20 mouse cellular contexts compared by ENCODE assay signal in the genomic region with DNA sequence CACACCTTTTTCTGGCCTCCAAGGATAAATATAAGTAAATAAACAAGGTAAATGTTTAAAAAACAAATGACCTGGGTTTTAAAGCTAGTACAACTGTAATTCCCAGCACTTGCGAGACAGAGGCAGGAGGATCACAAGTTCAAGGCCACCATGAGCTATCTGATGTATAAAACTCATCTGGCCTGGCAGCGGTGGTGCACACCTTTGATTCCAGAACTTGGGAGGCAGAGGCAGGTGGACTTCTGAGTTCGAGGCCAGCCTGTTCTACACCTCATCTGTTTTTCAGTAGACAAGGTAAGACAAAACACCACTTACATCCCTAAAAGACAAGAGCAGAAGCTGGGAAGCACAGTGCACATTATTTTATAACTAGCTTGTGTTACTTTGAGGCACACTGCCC. TPM values are rescaled to one million over a fixed set of nuclear protein-coding genes. Genes with fewer than 3 reads are reported as not detected.
DNase-seq lines count a peak whose midpoint lies in the region; ATAC-seq and TF ChIP-seq lines count a peak whose summit lies in the region.
"Had no signal": no experiment of that assay in that cellular context is flagged by ENCODE, and none has a peak within 500 bp of the region (broad histone marks: within the 10 kb centered on the region; RNA-seq: fewer than 3 reads in every experiment).

No protein-coding gene starts in this region.

- H3K4me2 ChIP-seq in intestine, embryonic 14.5 days (ENCODE audit: low read length), result no peak overlapping the region
- peak overlapping the region; percentile 93 for H3K4me2 ChIP-seq in liver, embryonic 14.5 days (ENCODE audit: low read depth)
- no peak overlapping the region for H3K4me2 ChIP-seq in midbrain, embryonic 13.5 days (replicated peaks)
- no peak overlapping the region for H3K4me2 ChIP-seq in forebrain, embryonic 12.5 days

- no peak for ATAC-seq in intestine, embryonic 14.5 days (replicated peaks; ENCODE audit: low FRiP score, low TSS enrichment, low read depth)
- no peak for ATAC-seq in liver, embryonic 14.5 days (ENCODE audit: insufficient read depth)
- ATAC-seq in midbrain, embryonic 13.5 days, result no peak
- no peak for ATAC-seq in forebrain, embryonic 12.5 days (ENCODE audit: low FRiP score)

- no peak overlapping the region for H3K4me3 ChIP-seq in kidney, adult 2 months (ENCODE audit: insufficient read depth, low read depth, low read length)
- H3K4me3 ChIP-seq in ES-Bruce4 (ENCODE audit: low read depth, low read length), result no peak overlapping the region
- H3K4me3 ChIP-seq in intestine, embryonic 14.5 days (ENCODE audit: low read depth, low read length), result 0 out of 2 replicates have a peak overlapping the region, but pooled peaks have one; percentile 4
- H3K4me3 ChIP-seq in liver, embryonic 14.5 days (ENCODE audit: insufficient read depth in 1 of 2, low read depth in 2 of 2, low read length in 2 of 2), result peak overlapping the region in 1 of 2 experiments; percentile 77; a peak in 2 of 4 replicates
- H3K4me3 ChIP-seq in midbrain, embryonic 13.5 days (replicated peaks), result no peak overlapping the region
- H3K4me3 ChIP-seq in forebrain, embryonic 12.5 days (replicated peaks), result no peak overlapping the region
- H3K4me3 ChIP-seq: heart, adult 2 months had no signal

- TF ChIP-seq POLR2A in kidney, adult 2 months (IDR thresholded peaks at IDR 0.05; ENCODE audit: low read depth, low read length), result no peak
- TF ChIP-seq POLR2A in ES-Bruce4 (IDR thresholded peaks at IDR 0.05; ENCODE audit: insufficient read depth, low read length), result no peak

- 0 out of 2 replicates have a peak overlapping the region, but pooled peaks have one; percentile 39 for H3K9ac ChIP-seq in ES-Bruce4 (ENCODE audit: low read depth, poor library complexity, severe bottlenecking)
- H3K9ac ChIP-seq in intestine, embryonic 14.5 days (ENCODE audit: low read length), result no peak overlapping the region
- no peak overlapping the region; the same call in 1 of the 2 replicates for H3K9ac ChIP-seq in liver, embryonic 14.5 days (replicated peaks)
- H3K9ac ChIP-seq in midbrain, embryonic 13.5 days (replicated peaks), result no peak overlapping the region
- H3K9ac ChIP-seq in forebrain, embryonic 12.5 days, result no peak overlapping the region
- H3K9ac ChIP-seq: embryonic facial prominence, embryonic 12.5 days; heart, embryonic 15.5 days had no signal

- H3K36me3 ChIP-seq in kidney, adult 2 months (ENCODE audit: control insufficient read depth, insufficient read depth, low read length), result no peaks in the 10 kb centered on the region
- H3K36me3 ChIP-seq in ES-Bruce4 (ENCODE audit: control insufficient read depth, insufficient read depth, low read length, poor library complexity, severe bottlenecking), result 0 out of 2 replicates have a peak, but pooled peaks cover 3% of the 10 kb centered on the region
- 0 out of 2 replicates have a peak, but pooled peaks cover 8% of the 10 kb centered on the region for H3K36me3 ChIP-seq in intestine, embryonic 14.5 days (ENCODE audit: control insufficient read depth, insufficient read depth, low read length)
- peaks cover 7% of the 10 kb centered on the region for H3K36me3 ChIP-seq in liver, embryonic 14.5 days (replicated peaks; ENCODE audit: control insufficient read depth, insufficient read depth, low read depth)
- no peaks in the 10 kb centered on the region for H3K36me3 ChIP-seq in midbrain, embryonic 13.5 days
- H3K36me3 ChIP-seq in forebrain, embryonic 12.5 days (replicated peaks), result no peaks in the 10 kb centered on the region
- H3K36me3 ChIP-seq: embryonic facial prominence, embryonic 12.5 days; heart, embryonic 15.5 days had no signal

- peak overlapping the region; percentile 39; the same call in 1 of the 2 replicates for H3K27ac ChIP-seq in kidney, adult 2 months (ENCODE audit: insufficient read depth, low read depth, low read length)
- H3K27ac ChIP-seq in ES-Bruce4 (ENCODE audit: insufficient read depth, low read length), result no peak overlapping the region
- no peak overlapping the region for H3K27ac ChIP-seq in intestine, embryonic 14.5 days (ENCODE audit: low read depth)
- H3K27ac ChIP-seq in liver, embryonic 14.5 days, result 0 out of 2 replicates have a peak overlapping the region, but pooled peaks have one; percentile 37
- no peak overlapping the region for H3K27ac ChIP-seq in midbrain, embryonic 13.5 days
- no peak overlapping the region for H3K27ac ChIP-seq in forebrain, embryonic 12.5 days
- H3K27ac ChIP-seq: embryonic facial prominence, embryonic 12.5 days; heart, adult 2 months; heart, embryonic 15.5 days; kidney, postnatal 0 days had no signal

- 84% methylated on average over 3 of the region's 3 CpGs for WGBS in kidney, adult 2 months
- WGBS in intestine, embryonic 14.5 days, result 88% methylated on average over 3 of the region's 3 CpGs
- WGBS in liver, embryonic 14.5 days (ENCODE audit: insufficient replicate concordance), result 81% methylated on average over 3 of the region's 3 CpGs
- WGBS in midbrain, embryonic 13.5 days, result 98% methylated on average over 3 of the region's 3 CpGs
- 94% methylated on average over 3 of the region's 3 CpGs for WGBS in forebrain, embryonic 12.5 days

- H3K9me3 ChIP-seq in ES-Bruce4 (replicated peaks; ENCODE audit: control insufficient read depth, insufficient read depth, low read length, poor library complexity, severe bottlenecking), result no peaks in the 10 kb centered on the region
- no peaks in the 10 kb centered on the region for H3K9me3 ChIP-seq in intestine, embryonic 14.5 days (ENCODE audit: control insufficient read depth, low read length)
- no peaks in the 10 kb centered on the region for H3K9me3 ChIP-seq in liver, embryonic 14.5 days (ENCODE audit: control insufficient read depth, low read length)
- H3K9me3 ChIP-seq in midbrain, embryonic 13.5 days, result no peaks in the 10 kb centered on the region
- H3K9me3 ChIP-seq in forebrain, embryonic 12.5 days, result no peaks in the 10 kb centered on the region
- H3K9me3 ChIP-seq: embryonic facial prominence, embryonic 12.5 days; heart, embryonic 15.5 days had no signal

- no peak for TF ChIP-seq CTCF in kidney, adult 2 months (conservative IDR thresholded peaks at IDR 0.05; ENCODE audit: insufficient read depth, insufficient read length, low read depth, low read length)
- no peak for TF ChIP-seq CTCF in ES-Bruce4 (IDR thresholded peaks at IDR 0.05; ENCODE audit: low read depth, low read length)
- no peak for TF ChIP-seq CTCF in liver, embryonic 14.5 days (IDR thresholded peaks at IDR 0.05; ENCODE audit: low read depth)

- no peak for DNase-seq in kidney, adult 2 months
- DNase-seq in kidney, postnatal 25 days, result no peak
- DNase-seq in intestine, embryonic 14.5 days (ENCODE audit: low spot score), result peak; percentile 42
- no peak for DNase-seq in liver, embryonic 14.5 days (ENCODE audit: low read depth in 3 of 3, low spot score in 3 of 3)
- no peak for DNase-seq in neural tube, embryonic 10.5 days (ENCODE audit: extremely low spot score, low spot score)
- DNase-seq: cerebellum, adult 8-10 months; gastrocnemius, postnatal 10 days; heart, adult 2 months; left cerebral cortex, postnatal 4 days; lung, adult 18-20 months; lung, postnatal 14 days; retina, postnatal 1 day; right cerebral cortex, postnatal 4 days; thymus, adult 2 months had no signal

- no peaks in the 10 kb centered on the region for H3K27me3 ChIP-seq in kidney, adult 2 months (replicated peaks; ENCODE audit: control insufficient read depth, insufficient read depth, low read length)
- no peaks in the 10 kb centered on the region for H3K27me3 ChIP-seq in ES-Bruce4 (ENCODE audit: control insufficient read depth, insufficient read depth, low read length, poor library complexity, severe bottlenecking)
- no peaks in the 10 kb centered on the region for H3K27me3 ChIP-seq in intestine, embryonic 14.5 days (replicated peaks; ENCODE audit: control insufficient read depth, insufficient read depth, low read length)
- no peaks in the 10 kb centered on the region for H3K27me3 ChIP-seq in liver, embryonic 14.5 days (ENCODE audit: control insufficient read depth, insufficient read depth, low read length)
- no peaks in the 10 kb centered on the region for H3K27me3 ChIP-seq in midbrain, embryonic 13.5 days
- H3K27me3 ChIP-seq in forebrain, embryonic 12.5 days, result no peaks in the 10 kb centered on the region
- H3K27me3 ChIP-seq: embryonic facial prominence, embryonic 12.5 days; heart, embryonic 15.5 days had no signal

- TF ChIP-seq EP300 in ES-Bruce4 (IDR thresholded peaks at IDR 0.05; ENCODE audit: insufficient read depth, low read depth, low read length), result no peak
- no peak for TF ChIP-seq EP300 in liver, embryonic 14.5 days (IDR thresholded peaks at IDR 0.05; ENCODE audit: low read depth)

- peaks cover 42% of the 10 kb centered on the region for H3K4me1 ChIP-seq in kidney, adult 2 months (ENCODE audit: control insufficient read depth, insufficient read depth, low read length)
- peaks cover 3% of the 10 kb centered on the region for H3K4me1 ChIP-seq in ES-Bruce4 (ENCODE audit: control insufficient read depth, insufficient read depth, low read length)
- H3K4me1 ChIP-seq in intestine, embryonic 14.5 days (replicated peaks; ENCODE audit: control insufficient read depth, insufficient read depth, low read length), result peaks cover 36% of the 10 kb centered on the region
- H3K4me1 ChIP-seq in liver, embryonic 14.5 days (replicated peaks; ENCODE audit: control insufficient read depth in 2 of 2, insufficient read depth in 2 of 2, low read length in 1 of 2), result peaks cover 45 to 47% of the 10 kb centered on the region in 2 experiments
- H3K4me1 ChIP-seq in midbrain, embryonic 13.5 days (replicated peaks), result peaks cover 27% of the 10 kb centered on the region
- peaks cover 26% of the 10 kb centered on the region for H3K4me1 ChIP-seq in forebrain, embryonic 12.5 days

RNA-seq across cellular contexts. Expression of gene Scaf11, which starts 2.4 kb away (rescaled TPM):
- 20.5 and 22.0 TPM in 2 replicates for polyA plus RNA-seq in kidney, adult 2 months (2012; rRNA removed)
- 141 and 152 TPM in 2 replicates for polyA plus RNA-seq in ES-Bruce4 (2011; ENCODE audit: insufficient read depth, insufficient read length, low read depth, missing spikeins)
- 104 and 109 TPM in 2 replicates for polyA plus RNA-seq in intestine, embryonic 14.5 days (2014; fragmentation: Nextera tagmentation; extraction: Ambion mirVana)
- polyA plus RNA-seq in liver, embryonic 14.5 days (2012; rRNA removed), result 11.8 and 19.4 TPM in 2 replicates
- 37.1 and 37.9 TPM in 2 replicates for polyA plus RNA-seq in liver, embryonic 14.5 days (2014; fragmentation: Nextera tagmentation; extraction: Ambion mirVana)
- polyA plus RNA-seq in midbrain, embryonic 13.5 days (2015; fragmentation: Nextera tagmentation; extraction: Ambion mirVana), result 56.5 and 62.5 TPM in 2 replicates
- 95.8 and 98.0 TPM in 2 replicates for polyA plus RNA-seq in forebrain, embryonic 12.5 days (2016; fragmentation: Nextera tagmentation; extraction: Ambion mirVana)

Comparison
In these comparisons a context has a peak if more than half of its experiments do, and no peak if none do; other contexts are left out.
1. H3K27ac ChIP-seq: peak in kidney, adult 2 months (single experiment) and liver, embryonic 14.5 days (single experiment); none in ES-Bruce4 (single experiment), intestine, embryonic 14.5 days (single experiment), midbrain, embryonic 13.5 days (single experiment) and forebrain, embryonic 12.5 days (single experiment).